Mouse (Mus musculus) ovary, postnatal 10 days (tissue): ENCODE results near the gene Ralb.

Source experiments
- DNase-seq: peaks from one replicate; pipeline ENCODE4 v3.0.0; 2022; ENCODE audit warnings: low spot score

The Ralb gene

GRCm38 (mm10) chr1:119492505-119492904 is 12.1 kb downstream of the Ralb start:
- no peak for DNase-seq

DNA sequence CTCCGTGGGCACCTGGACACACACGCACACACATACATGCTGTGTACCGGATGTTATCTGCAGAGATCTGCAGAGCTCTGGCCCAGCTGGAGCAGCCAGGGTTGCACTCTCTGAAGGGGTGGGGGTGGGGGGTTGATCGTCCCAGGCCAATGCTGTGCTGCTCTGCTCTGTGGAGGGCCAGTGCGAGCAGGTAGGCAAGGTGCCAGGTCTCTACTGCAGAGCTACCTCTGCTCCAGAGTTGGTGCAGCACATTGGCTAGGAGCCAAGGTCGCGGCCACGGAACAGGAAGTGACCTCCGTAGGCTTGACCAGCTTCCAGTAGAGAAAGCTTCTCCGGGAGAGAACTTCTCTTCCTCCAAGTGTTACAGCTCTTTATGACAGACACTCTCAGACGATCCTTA is 12.5 kb downstream of the Ralb start:
- DNase-seq: peak; percentile 30

- DNase-seq: no peak
These were observed 13.8 kb downstream of the Ralb start for GRCm38 (mm10) chr1:119490765-119491164.

GRCm38 (mm10) chr1:119487917-119488590 is 16.5 kb downstream of the Ralb start:
- DNase-seq: no peak

DNA sequence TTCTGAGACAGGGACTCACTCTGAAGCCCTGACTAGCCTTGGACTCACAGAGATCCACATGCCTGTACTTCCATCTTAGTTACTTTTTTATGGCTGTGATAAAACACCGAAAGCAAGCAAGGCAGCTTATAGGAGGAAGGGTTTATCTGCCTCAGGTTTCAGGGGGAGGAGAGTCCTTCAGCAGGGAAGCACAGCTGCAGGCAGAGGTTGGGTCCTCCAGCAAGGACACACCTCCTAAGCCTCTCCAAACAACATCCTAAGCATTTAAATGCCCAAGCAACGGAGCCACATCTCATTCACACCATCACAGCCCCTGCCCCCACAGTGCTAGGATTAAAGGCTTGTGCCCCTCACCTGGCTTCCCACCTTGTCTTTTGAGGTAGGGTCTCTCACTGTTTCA is 18.8 kb downstream of the Ralb start:
- DNase-seq: no peak

GRCm38 (mm10) chr1:119484457-119484856 is 20.1 kb downstream of the Ralb start:
- DNase-seq: no peak

GRCm38 (mm10) chr1:119482891-119483290 is 21.7 kb downstream of the Ralb start:
- no peak for DNase-seq

- DNase-seq: no peak
These were observed 23.2 kb downstream of the Ralb start for GRCm38 (mm10) chr1:119481205-119481932.

DNA sequence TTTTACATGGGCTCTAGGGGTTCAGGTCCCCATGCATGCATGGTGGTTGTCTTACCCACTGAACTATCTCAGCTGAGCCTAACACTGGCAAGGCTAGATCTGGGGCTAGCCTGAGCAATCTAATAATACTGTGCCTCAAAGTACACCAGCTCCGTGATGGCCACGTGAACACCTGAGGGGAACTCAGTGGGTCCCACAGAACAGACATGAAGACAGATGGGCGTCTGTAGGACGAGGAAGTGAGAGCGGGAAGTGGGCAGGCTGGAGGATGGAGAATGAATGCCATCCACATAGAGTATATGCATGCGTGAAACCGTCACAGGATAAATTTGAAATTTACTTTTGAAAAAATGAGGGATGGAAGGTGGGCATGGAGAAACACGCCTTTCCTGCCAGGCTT is 23.9 kb downstream of the Ralb start:
- no peak for DNase-seq

- DNase-seq: no peak
These were observed 25.0 kb downstream of the Ralb start for GRCm38 (mm10) chr1:119479641-119480040.

GRCm38 (mm10) chr1:119476905-119477353 is 27.7 kb downstream of the Ralb start:
- DNase-seq: no peak

- DNase-seq: no peak
These were observed 29.9 kb downstream of the Ralb start for GRCm38 (mm10) chr1:119474671-119475070.

DNA sequence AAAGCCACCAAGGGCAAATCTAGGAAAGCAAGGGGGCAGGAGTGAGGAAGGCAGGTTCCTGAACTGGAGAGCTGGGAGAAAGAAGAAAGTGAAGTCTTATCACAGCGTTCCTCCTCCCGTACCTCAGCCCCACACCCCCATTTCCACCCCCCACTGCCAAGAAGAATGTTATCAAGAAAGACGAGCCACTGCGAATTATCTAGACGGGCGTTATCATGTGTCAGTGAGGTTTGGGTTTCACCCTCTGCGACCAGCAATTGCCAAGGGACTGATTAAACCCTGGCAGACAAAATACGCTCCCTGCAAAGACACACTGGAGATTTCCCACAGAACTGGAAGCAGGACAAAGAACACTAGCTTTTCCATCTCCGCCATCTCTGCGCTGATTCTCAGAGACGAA is 31.9 kb downstream of the Ralb start:
- no peak for DNase-seq

- DNase-seq: no peak
These were observed 32.7 kb downstream of the Ralb start for GRCm38 (mm10) chr1:119471793-119472396.

DNA sequence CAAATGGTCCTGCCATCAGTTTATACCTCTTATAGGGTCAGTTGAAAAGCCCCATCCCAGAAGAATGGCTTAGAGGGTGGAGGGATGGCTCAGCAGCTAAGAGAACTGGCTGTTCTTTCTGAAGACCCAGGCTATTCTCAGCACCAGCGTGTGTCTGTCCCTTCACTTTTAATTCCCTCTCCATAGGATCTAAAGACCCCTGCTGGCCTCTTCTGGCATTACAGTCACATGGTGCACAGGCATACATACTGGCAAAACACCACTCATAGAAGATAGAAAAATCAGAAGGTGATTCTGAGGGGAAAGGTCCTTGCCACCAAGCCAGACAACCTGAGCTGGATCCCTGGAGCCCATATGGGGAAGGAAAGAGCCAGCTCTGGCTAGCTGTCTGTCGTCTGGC is 41.2 kb downstream of the Ralb start:
- DNase-seq: peak; percentile 21

DNA sequence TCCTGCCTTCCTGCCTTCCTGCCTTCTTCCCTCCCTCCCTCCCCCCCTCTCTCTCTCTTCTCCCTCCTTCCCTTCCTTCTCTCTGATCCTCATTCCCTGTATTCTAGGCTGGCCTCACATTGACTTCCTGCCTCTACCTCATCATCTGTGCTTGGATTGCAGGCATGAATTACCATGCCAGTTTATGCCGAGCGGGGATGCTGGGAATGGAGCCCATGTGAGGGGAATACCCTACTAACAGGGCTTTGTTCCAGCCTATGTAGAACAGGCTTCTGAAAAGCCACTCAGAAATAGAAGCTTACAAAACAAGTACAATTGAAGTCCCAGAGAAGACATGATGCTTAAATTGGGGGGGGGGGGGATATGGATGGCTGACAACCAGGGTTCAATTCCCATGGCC is 44.5 kb downstream of the Ralb start:
- DNase-seq: no peak

GRCm38 (mm10) chr1:119457993-119458605 is 46.5 kb downstream of the Ralb start:
- peak; percentile 25 for DNase-seq

DNA sequence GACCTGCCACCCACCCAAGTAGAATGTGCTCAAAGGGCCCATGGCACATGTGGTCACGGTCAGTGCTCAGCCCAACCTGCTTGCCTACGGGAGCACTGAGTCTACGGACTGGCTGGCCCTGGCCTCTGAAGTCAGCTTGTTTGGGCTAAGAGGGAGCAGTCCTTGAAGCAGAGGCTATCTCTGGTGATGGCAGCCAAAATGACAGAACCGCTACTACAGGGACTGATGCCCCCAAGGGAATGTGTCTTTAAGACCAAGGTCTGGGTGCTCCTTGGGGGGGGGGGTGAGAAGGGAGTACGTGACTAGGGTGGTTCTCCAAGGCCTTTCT is 47.1 kb downstream of the Ralb start:
- peak; percentile 3 for DNase-seq

- DNase-seq: no peak
These were observed 47.7 kb downstream of the Ralb start for GRCm38 (mm10) chr1:119456671-119457527.

DNA sequence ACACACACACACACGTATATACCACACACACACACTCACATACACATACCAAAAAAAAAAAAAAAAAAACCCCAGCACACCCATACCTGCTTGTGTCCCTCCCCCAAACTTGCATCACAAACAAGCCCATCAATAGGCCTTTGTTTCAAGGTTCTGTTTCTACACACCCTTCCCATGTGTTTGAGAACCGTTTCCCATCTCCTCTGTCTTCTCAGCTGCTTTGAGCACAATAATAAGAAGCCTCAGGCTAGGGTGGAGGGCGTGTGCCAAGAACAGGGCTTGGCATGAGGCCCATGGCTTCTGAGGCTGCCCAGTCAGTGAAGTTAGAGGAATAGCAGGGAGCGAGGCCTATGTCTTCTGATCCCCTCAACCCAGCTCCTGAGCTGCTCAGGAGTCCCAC is 50.9 kb downstream of the Ralb start:
- no peak for DNase-seq

- DNase-seq: no peak
These were observed 53.2 kb downstream of the Ralb start for GRCm38 (mm10) chr1:119451417-119451816.
